ENCODE assay signal across 8 mouse cellular contexts in genomic region chr2:27886608-27887460, GRCm38 (mm10). TPM values are rescaled to one million over a fixed set of nuclear protein-coding genes. Genes with fewer than 3 reads are reported as not detected.
DNase-seq lines count a peak whose midpoint lies in the region; ATAC-seq lines count a peak whose summit lies in the region.

No protein-coding gene starts in this region.

- no peaks in the 10 kb centered on the region for H3K9me3 ChIP-seq in forebrain, embryonic 15.5 days
- H3K9me3 ChIP-seq in hindbrain, embryonic 13.5 days = no peaks in the 10 kb centered on the region
- H3K9me3 ChIP-seq in midbrain, embryonic 16.5 days (replicated peaks; ENCODE audit: control insufficient read depth, low read length, poor library complexity, severe bottlenecking) = no peaks in the 10 kb centered on the region

- peak; percentile 49 for ATAC-seq in forebrain, embryonic 15.5 days (replicated peaks)
- peak; percentile 7; the same call in 1 of the 2 replicates for ATAC-seq in hindbrain, embryonic 13.5 days (ENCODE audit: low FRiP score)
- peak; percentile 18; the same call in 1 of the 2 replicates for ATAC-seq in midbrain, embryonic 16.5 days

- peaks cover 13% of the 10 kb centered on the region; the same call in 1 of the 2 replicates for H3K27me3 ChIP-seq in forebrain, embryonic 15.5 days
- peaks cover 59% of the 10 kb centered on the region for H3K27me3 ChIP-seq in hindbrain, embryonic 13.5 days
- H3K27me3 ChIP-seq in midbrain, embryonic 16.5 days (ENCODE audit: control insufficient read depth, insufficient read depth, low read depth, low read length) = peaks cover 16% of the 10 kb centered on the region; the same call in 1 of the 2 replicates

- peak overlapping the region; percentile 93 for H3K4me2 ChIP-seq in forebrain, embryonic 15.5 days (replicated peaks)
- H3K4me2 ChIP-seq in hindbrain, embryonic 13.5 days = peak overlapping the region; percentile 94
- H3K4me2 ChIP-seq in midbrain, embryonic 16.5 days (ENCODE audit: low read length) = peak overlapping the region; percentile 99

- DNase-seq in ES-CJ7 (ENCODE audit: low read depth, low spot score) (peak; percentile 49), adipocyte (ENCODE audit: low spot score) (peak; percentile 72), liver (peak; percentile 18)
- peak; percentile 58 for DNase-seq in thymus, postnatal 4 days
- no peak for DNase-seq in spleen, postnatal 14 days (ENCODE audit: low spot score in 2 of 2)

- peaks cover 32% of the 10 kb centered on the region for H3K4me1 ChIP-seq in forebrain, embryonic 15.5 days
- H3K4me1 ChIP-seq in hindbrain, embryonic 13.5 days (replicated peaks) = peaks cover 42% of the 10 kb centered on the region
- peaks cover 9% of the 10 kb centered on the region; the same call in 1 of the 2 replicates for H3K4me1 ChIP-seq in midbrain, embryonic 16.5 days (ENCODE audit: control insufficient read depth, insufficient read depth, low read length)

- peak overlapping the region; percentile 46 for H3K9ac ChIP-seq in forebrain, embryonic 15.5 days (replicated peaks)
- peak overlapping the region; percentile 72 for H3K9ac ChIP-seq in hindbrain, embryonic 13.5 days
- H3K9ac ChIP-seq in midbrain, embryonic 16.5 days (ENCODE audit: low read depth, low read length) = peak overlapping the region; percentile 68

- H3K4me3 ChIP-seq in forebrain, embryonic 15.5 days = peak overlapping the region; percentile 49
- H3K4me3 ChIP-seq in hindbrain, embryonic 13.5 days = peak overlapping the region; percentile 52
- H3K4me3 ChIP-seq in midbrain, embryonic 16.5 days (ENCODE audit: low read depth, low read length) = peak overlapping the region; percentile 55

- H3K36me3 ChIP-seq in forebrain, embryonic 15.5 days = no peaks in the 10 kb centered on the region
- no peaks in the 10 kb centered on the region for H3K36me3 ChIP-seq in hindbrain, embryonic 13.5 days
- no peaks in the 10 kb centered on the region for H3K36me3 ChIP-seq in midbrain, embryonic 16.5 days (ENCODE audit: control insufficient read depth, insufficient read depth, low read length)

- under 1% methylated on average over 66 of the region's 67 CpGs for WGBS in forebrain, embryonic 15.5 days
- under 1% methylated on average over 67 of the region's 67 CpGs for WGBS in hindbrain, embryonic 13.5 days
- whole genome bisulfite sequencing in midbrain, embryonic 16.5 days = under 1% methylated on average over 54 of the region's 67 CpGs

- no peak overlapping the region for H3K27ac ChIP-seq in forebrain, embryonic 15.5 days (replicated peaks)
- H3K27ac ChIP-seq in hindbrain, embryonic 13.5 days = peak overlapping the region; percentile 55; the same call in 1 of the 2 replicates
- no peak overlapping the region for H3K27ac ChIP-seq in midbrain, embryonic 16.5 days (ENCODE audit: low read length)

RNA-seq across cellular contexts. Expression of gene Col5a1, which starts 0.6 kb away (rescaled TPM):
- 5.4 and 5.9 TPM in 2 replicates for polyA plus RNA-seq in forebrain, embryonic 15.5 days (2015; fragmentation: Nextera tagmentation; extraction: Ambion mirVana)
- polyA plus RNA-seq in hindbrain, embryonic 13.5 days (2015; fragmentation: Nextera tagmentation; extraction: Ambion mirVana) = 15.4 and 16.3 TPM in 2 replicates
- polyA plus RNA-seq in midbrain, embryonic 16.5 days (2015; fragmentation: Nextera tagmentation; extraction: Ambion mirVana) = 5.9 and 6.4 TPM in 2 replicates

Comparison
In these comparisons a context has a peak if more than half of its experiments do, and no peak if none do; other contexts are left out.
1. DNase-seq: peak in ES-CJ7 (single experiment), adipocyte (single experiment), liver (single experiment) and thymus, postnatal 4 days (single experiment); none in spleen, postnatal 14 days (0 of 2).
2. Peak in every context shown above with its lines, with median percentiles within 50 percentile points of each other: ATAC-seq, H3K4me2 ChIP-seq, H3K4me3 ChIP-seq and H3K9ac ChIP-seq.